Mouse (Mus musculus) brain, embryonic 14.5 days (tissue): ENCODE measurements around the gene Rrp9.

Source experiments
- CTCF ChIP-seq: fragments of 200-500 bp; IDR thresholded peaks from 2 replicates; pipeline ENCODE4 v1.5.1; 2012; ENCODE audit warnings: inconsistent platforms, mild to moderate bottlenecking, moderate library complexity, borderline replicate concordance; ENCODE audit not compliant: insufficient read depth, insufficient read length; ENCODE audit errors: extremely low read depth
- POLR2A ChIP-seq: fragments of 200-500 bp; IDR thresholded peaks from 2 replicates; pipeline ENCODE4 v1.6.1; 2012; ENCODE audit warnings: mild to moderate bottlenecking, inconsistent platforms, borderline replicate concordance; ENCODE audit not compliant: poor library complexity, insufficient read depth, insufficient read length, severe bottlenecking; ENCODE audit errors: extremely low read depth

- TF ChIP-seq POLR2A (no peak), CTCF (peak; percentile 78)
Measured at GRCm38 (mm10) chr9:106474456-106474855, 1.3 kb upstream of the Rrp9 start.
